Mouse (Mus musculus): ENCODE results near the gene Hnrnpm. TPM values are rescaled to one million over a fixed set of nuclear protein-coding genes. Genes with fewer than 3 reads are reported as not detected.

Hnrnpm gene
- total and polyA plus RNA-seq, 3 experiments = 203 to 473 (median 420) TPM

- TF ChIP-seq ZKSCAN1 (IDR thresholded peaks at IDR 0.05; ENCODE audit: low read depth, low read length) (no peak), SIN3A (IDR thresholded peaks at IDR 0.05; ENCODE audit: low read length) (peak; percentile 84; the same call in 1 of the 2 replicates), HCFC1 (IDR thresholded peaks at IDR 0.05; ENCODE audit: low read depth, low read length) (no peak; the same call in 1 of the 2 replicates), ZNF384 (IDR thresholded peaks at IDR 0.05; ENCODE audit: low read depth, low read length) (peak; percentile 59; the same call in 1 of the 2 replicates), BHLHE40 (IDR thresholded peaks at IDR 0.05; ENCODE audit: borderline replicate concordance, low read depth, low read length) (peak; percentile 63), TBP (IDR thresholded peaks at IDR 0.05; ENCODE audit: low read depth, low read length) (no peak), MAFK (IDR thresholded peaks at IDR 0.05; ENCODE audit: borderline replicate concordance, low read depth, low read length) (peak; percentile 61; the same call in 1 of the 2 replicates), UBTF (IDR thresholded peaks at IDR 0.05; ENCODE audit: borderline replicate concordance, insufficient read depth, low read depth, low read length) (no peak), USF2 (IDR thresholded peaks at IDR 0.05; ENCODE audit: borderline replicate concordance in 1 of 2, insufficient read depth in 1 of 2, low read depth in 1 of 2, low read length in 2 of 2) (no peak), KAT2A (conservative IDR thresholded peaks at IDR 0.05; ENCODE audit: low read depth, low read length) (no peak), NELFE (IDR thresholded peaks at IDR 0.05; ENCODE audit: low read depth, low read length) (no peak), ELF1 (IDR thresholded peaks at IDR 0.05; ENCODE audit: low read depth, low read length) (no peak), POLR2A (IDR thresholded peaks at IDR 0.05; ENCODE audit: control insufficient read depth in 1 of 2, insufficient read depth in 1 of 2, low read depth in 1 of 2, low read length in 2 of 2, poor library complexity in 1 of 2) (0 out of 4 replicates have a peak, but pooled peaks of 1 of the 2 experiments have one; percentile 21), ZC3H11A (IDR thresholded peaks at IDR 0.05; ENCODE audit: low read depth, low read length) (no peak), USF1 (IDR thresholded peaks at IDR 0.05; ENCODE audit: low read depth, low read length) (no peak), GATA1 (IDR thresholded peaks at IDR 0.05; ENCODE audit: low read depth, low read length) (peak; percentile 99), CHD1 (IDR thresholded peaks at IDR 0.05; ENCODE audit: low read depth, low read length) (no peak), TAL1 (IDR thresholded peaks at IDR 0.05; ENCODE audit: low read length) (peak; percentile 99)
Observed at GRCm38 (mm10) chr17:33713271-33713670, 26.6 kb upstream of the Hnrnpm start (continued).

- peaks cover 12 to 31% of the 10 kb centered on the region in 2 experiments for H3K4me1 ChIP-seq (ENCODE audit: control insufficient read depth in 1 of 2, insufficient read depth in 2 of 2, low read length in 2 of 2)
- H3K27ac ChIP-seq (ENCODE audit: control insufficient read depth, low read depth, low read length) = no peak overlapping the region
- H3K9me3 ChIP-seq (replicated peaks; ENCODE audit: insufficient read depth, low read length) = no peaks in the 10 kb centered on the region
- TF ChIP-seq CHD1 (IDR thresholded peaks at IDR 0.05; ENCODE audit: low read depth, low read length) (no peak), ZNF384 (IDR thresholded peaks at IDR 0.05; ENCODE audit: low read depth, low read length) (peak; percentile 60)
- peak; percentile 23 for DNase-seq (ENCODE audit: low read depth, low spot score)
- H3K9ac ChIP-seq (ENCODE audit: control insufficient read depth, low read depth, low read length, poor library complexity, severe bottlenecking) = no peak overlapping the region
- no peaks in the 10 kb centered on the region for H3K27me3 ChIP-seq (ENCODE audit: control insufficient read depth in 1 of 2, insufficient read depth in 2 of 2, low read length in 2 of 2)
- no peaks in the 10 kb centered on the region for H3K79me2 ChIP-seq (ENCODE audit: control insufficient read depth, insufficient read depth, low read length, poor library complexity)
- H3K4me3 ChIP-seq (ENCODE audit: control insufficient read depth in 1 of 2, insufficient read depth in 1 of 2, low read depth in 2 of 2, low read length in 2 of 2) = no peak overlapping the region
- peaks cover 0 to 23% of the 10 kb centered on the region in 2 experiments; a peak in 2 of 4 replicates for H3K36me3 ChIP-seq (ENCODE audit: control insufficient read depth in 1 of 2, insufficient read depth in 2 of 2, low read length in 2 of 2)
Observed at GRCm38 (mm10) chr17:33709834-33710233, 23.2 kb upstream of the Hnrnpm start.
